Mouse (Mus musculus) CH12.LX (cell line): ENCODE data around the gene Ctsh.

Experiments used
- HCFC1 ChIP-seq: IDR thresholded peaks from 2 replicates; pipeline ENCODE4 v1.6.1; 2012; ENCODE audit warnings: low read depth, mild to moderate bottlenecking, inconsistent platforms, low read length, improper control_type of control experiment
- MXI1 ChIP-seq: IDR thresholded peaks from 2 replicates; pipeline ENCODE4 v1.6.1; 2011; ENCODE audit warnings: mild to moderate bottlenecking, low read depth, low read length, improper control_type of control experiment
- NRF1 ChIP-seq: IDR thresholded peaks from 2 replicates; pipeline ENCODE4 v1.6.1; 2014; ENCODE audit warnings: low read depth, mild to moderate bottlenecking, inconsistent platforms, low read length, improper control_type of control experiment, moderate library complexity
- POLR2AphosphoS2 ChIP-seq: IDR thresholded peaks from 2 replicates; pipeline ENCODE4 v1.6.1; 2011; ENCODE audit warnings: low read depth, low read length, improper control_type of control experiment

DNA sequence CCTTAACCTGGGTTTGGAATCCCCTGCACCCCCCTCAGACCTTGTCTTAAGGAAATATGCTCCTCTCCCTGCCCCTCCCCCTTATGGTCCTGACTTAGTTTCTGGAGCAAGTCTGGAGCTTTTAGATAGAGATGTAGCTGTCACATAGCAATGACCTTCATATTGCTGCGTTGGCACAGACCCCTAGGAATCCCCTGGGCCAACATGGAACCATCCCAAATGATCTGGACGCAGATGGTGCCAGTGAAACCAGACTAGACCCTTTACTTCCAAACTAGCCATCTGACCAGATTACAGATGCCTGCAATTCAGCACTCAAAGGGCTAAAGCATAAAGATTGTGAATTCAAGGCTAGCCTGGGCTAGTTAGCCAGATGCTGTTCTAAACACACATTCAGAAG lies 2.8 kb downstream of the Ctsh start:
- TF ChIP-seq POLR2AphosphoS2 (no peak), NRF1 (no peak), MXI1 (no peak), HCFC1 (no peak)
